In the genomic region with DNA sequence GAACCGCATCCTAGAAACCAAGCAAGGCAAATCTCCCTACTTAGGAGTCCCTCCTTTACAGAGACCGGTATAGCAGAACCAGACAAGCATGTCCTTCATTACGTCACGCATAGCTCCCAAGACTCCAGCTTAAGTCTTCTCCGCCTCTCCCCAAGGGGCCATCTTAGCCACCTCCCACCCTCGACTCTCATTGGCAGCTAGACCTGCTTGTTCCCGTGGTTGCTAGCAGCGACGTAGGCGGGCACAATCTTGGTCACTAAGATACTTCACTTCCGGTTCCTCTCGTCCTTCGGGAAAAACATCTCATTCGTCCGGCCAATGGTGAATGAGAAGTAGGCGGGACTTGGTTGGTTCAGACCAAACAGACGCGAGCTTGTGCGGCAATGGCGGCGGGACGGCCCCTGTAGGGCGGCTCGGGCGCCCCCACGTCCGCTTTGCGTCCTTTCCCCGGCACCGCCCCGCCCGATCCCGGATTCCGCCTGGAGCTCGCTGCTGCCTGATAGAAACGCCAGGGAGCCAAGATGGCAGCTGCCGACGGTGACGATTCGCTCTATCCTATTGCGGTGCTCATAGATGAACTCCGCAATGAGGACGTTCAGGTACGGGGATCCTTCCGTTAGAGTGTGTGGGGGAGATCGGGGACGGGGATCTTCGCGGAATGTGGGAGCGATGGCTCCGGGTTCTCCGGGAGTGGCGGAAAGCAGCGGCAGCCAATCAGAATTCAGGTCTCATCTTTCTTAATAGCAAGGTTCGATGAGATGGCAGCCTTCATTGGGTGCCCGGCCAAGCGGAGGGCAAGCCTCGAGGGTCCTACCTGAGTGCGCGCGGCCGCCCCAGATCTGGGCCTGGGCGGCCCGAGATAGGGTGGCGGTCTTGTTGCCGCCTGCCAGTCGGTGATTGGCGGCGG, we compare ENCODE assay signal across 7 mouse cellular contexts. TPM values are rescaled to one million over a fixed set of nuclear protein-coding genes. Genes with fewer than 3 reads are reported as not detected.
DNase-seq lines count a peak whose midpoint lies in the region; ATAC-seq lines count a peak whose summit lies in the region.

A gene (plus strand): TSS at position 327 of the 907 bp plus-strand sequence.

- peak within 1 kb of the TSS; percentile 65 for H3K4me2 ChIP-seq in embryonic facial prominence, embryonic 11.5 days (ENCODE audit: low read depth, low read length)
- H3K4me2 ChIP-seq in midbrain, embryonic 13.5 days (replicated peaks), result peak within 1 kb of the TSS; percentile 81

- peak within 1 kb of the TSS; percentile 89 for H3K27ac ChIP-seq in embryonic facial prominence, embryonic 11.5 days (replicated peaks; ENCODE audit: low read depth, low read length)
- H3K27ac ChIP-seq in limb, embryonic 10.5 days, result peak within 1 kb of the TSS; percentile 95
- H3K27ac ChIP-seq in midbrain, embryonic 13.5 days, result peak within 1 kb of the TSS; percentile 98

- peak within 1 kb of the TSS; percentile 37 for H3K4me3 ChIP-seq in embryonic facial prominence, embryonic 11.5 days (ENCODE audit: low read depth, low read length)
- peak within 1 kb of the TSS; percentile 71 for H3K4me3 ChIP-seq in limb, embryonic 10.5 days
- H3K4me3 ChIP-seq in midbrain, embryonic 13.5 days (replicated peaks), result peak within 1 kb of the TSS; percentile 79

- DNase-seq in adrenal gland, postnatal 14 days, result peak; percentile 98
- DNase-seq in embryonic facial prominence, embryonic 11.5 days (ENCODE audit: low spot score), result peak; percentile 99
- DNase-seq in kidney, adult 11 months, result peak; percentile 100
- peak; percentile 94 for DNase-seq in limb, embryonic 10.5 days (ENCODE audit: low spot score)
- DNase-seq in spleen, adult 12 weeks (ENCODE audit: low spot score), result peak; percentile 98

- H3K36me3 ChIP-seq in embryonic facial prominence, embryonic 11.5 days (replicated peaks; ENCODE audit: control insufficient read depth, insufficient read depth, low read depth, low read length), result no peaks in the 10 kb centered on the region
- H3K36me3 ChIP-seq in limb, embryonic 10.5 days, result no peaks in the 10 kb centered on the region
- H3K36me3 ChIP-seq in midbrain, embryonic 13.5 days, result no peaks in the 10 kb centered on the region

- peak within 1 kb of the TSS; percentile 45 for H3K9ac ChIP-seq in embryonic facial prominence, embryonic 11.5 days (replicated peaks; ENCODE audit: low read length)
- H3K9ac ChIP-seq in midbrain, embryonic 13.5 days (replicated peaks), result peak within 1 kb of the TSS; percentile 91

- no peaks in the 10 kb centered on the region for H3K9me3 ChIP-seq in embryonic facial prominence, embryonic 11.5 days (replicated peaks; ENCODE audit: control insufficient read depth, low read length)
- no peaks in the 10 kb centered on the region for H3K9me3 ChIP-seq in limb, embryonic 10.5 days (replicated peaks)
- no peaks in the 10 kb centered on the region for H3K9me3 ChIP-seq in midbrain, embryonic 13.5 days

- no peaks in the 10 kb centered on the region for H3K27me3 ChIP-seq in embryonic facial prominence, embryonic 11.5 days (ENCODE audit: control insufficient read depth, insufficient read depth, low read length)
- H3K27me3 ChIP-seq in limb, embryonic 10.5 days (ENCODE audit: low read depth, poor library complexity, severe bottlenecking), result no peaks in the 10 kb centered on the region
- no peaks in the 10 kb centered on the region for H3K27me3 ChIP-seq in midbrain, embryonic 13.5 days

- peak; percentile 99 for ATAC-seq in embryonic facial prominence, embryonic 11.5 days (replicated peaks; ENCODE audit: insufficient number of reproducible peaks, low FRiP score, low TSS enrichment, low read depth)
- peak; percentile 84 for ATAC-seq in granulocyte monocyte progenitor cell, adult 5-6 weeks (replicated peaks; ENCODE audit: poor library complexity, severe bottlenecking)
- ATAC-seq in midbrain, embryonic 13.5 days, result peak; percentile 99

- no peaks in the 10 kb centered on the region for H3K4me1 ChIP-seq in embryonic facial prominence, embryonic 11.5 days (ENCODE audit: control insufficient read depth, insufficient read depth, low read length)
- peaks cover 12% of the 10 kb centered on the region for H3K4me1 ChIP-seq in limb, embryonic 10.5 days
- peaks cover 44% of the 10 kb centered on the region for H3K4me1 ChIP-seq in midbrain, embryonic 13.5 days (replicated peaks)

- WGBS in embryonic facial prominence, embryonic 11.5 days, result under 1% methylated on average over 69 of the region's 69 CpGs
- under 1% methylated on average over 69 of the region's 69 CpGs for WGBS in limb, embryonic 10.5 days
- WGBS in midbrain, embryonic 13.5 days, result under 1% methylated on average over 69 of the region's 69 CpGs

RNA-seq across cellular contexts. Expression of the gene that starts here (rescaled TPM):
- 286 and 318 TPM in 2 replicates for total RNA-seq in adrenal gland, postnatal 14 days (2021)
- 441 and 476 TPM in 2 replicates for polyA plus RNA-seq in embryonic facial prominence, embryonic 11.5 days (2014; fragmentation: Nextera tagmentation; extraction: Ambion mirVana)
- 220 and 318 TPM in 2 replicates for total RNA-seq in granulocyte monocyte progenitor cell, adult 5-6 weeks (2014; fragmentation: Nextera tagmentation)
- total RNA-seq in granulocyte monocyte progenitor cell, adult 5-6 weeks (2017), result 119 and 128 TPM in 2 replicates
- 432 and 440 TPM in 2 replicates for polyA plus RNA-seq in limb, embryonic 10.5 days (2016; fragmentation: Nextera tagmentation; extraction: Ambion mirVana)
- 636 and 655 TPM in 2 replicates for polyA plus RNA-seq in midbrain, embryonic 13.5 days (2015; fragmentation: Nextera tagmentation; extraction: Ambion mirVana)

Comparison
In these comparisons a context has a peak if more than half of its experiments do, and no peak if none do; other contexts are left out.
1. Peak in every context shown above with its lines: DNase-seq, ATAC-seq, H3K4me3 ChIP-seq and H3K27ac ChIP-seq.